ENCODE assay signal across 23 mouse cellular contexts in the genomic region with DNA sequence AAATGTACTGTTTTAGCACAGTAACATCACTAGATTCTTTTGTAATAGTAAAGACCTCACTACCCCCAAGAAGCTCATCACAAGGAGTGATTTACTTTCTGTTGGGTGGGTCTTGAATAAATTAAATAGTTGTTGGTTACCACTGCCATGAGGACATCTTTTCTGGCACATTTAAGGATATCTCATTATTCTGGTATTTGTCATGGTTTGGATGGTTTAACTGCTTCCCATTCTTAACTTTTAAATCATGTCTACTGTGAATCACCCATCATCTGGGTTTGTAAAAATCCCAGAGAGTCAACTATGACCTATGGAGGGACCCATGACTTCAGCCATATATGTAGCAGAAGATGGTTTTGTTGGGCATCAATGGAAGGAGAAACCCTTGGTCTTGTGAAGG.
A peak's percentile ranks its signal among the peaks of the same experiment; 100 is the strongest.
DNase-seq lines count a peak whose midpoint lies in the region; ATAC-seq and TF ChIP-seq lines count a peak whose summit lies in the region.
"Had no signal": no experiment of that assay in that cellular context is flagged by ENCODE, and none has a peak within 500 bp of the region (broad histone marks: within the 10 kb centered on the region; RNA-seq: fewer than 3 reads in every experiment).

No protein-coding gene starts in this region.

- in situ Hi-C loops in Patski (cut with MboI; ENCODE audit: low pct_unique_long_range_greater_than_20kb): no loop called here

- H3ac ChIP-seq in C2C12 (ENCODE audit: control insufficient read depth, insufficient read length, low read depth) (no peak overlapping the region), myocyte (ENCODE audit: control insufficient read depth, insufficient read length) (no peak overlapping the region)

- ATAC-seq in Patski: peak; percentile 79
- no peak for ATAC-seq in kidney, embryonic 15.5 days (replicated peaks; ENCODE audit: low FRiP score)
- ATAC-seq in intestine, embryonic 15.5 days: no peak
- ATAC-seq: forebrain, embryonic 14.5 days; forebrain, embryonic 16.5 days had no signal

- no peak overlapping the region for H3K4me3 ChIP-seq in C2C12 (ENCODE audit: insufficient read depth, poor library complexity, severe bottlenecking)
- H3K4me3 ChIP-seq in myocyte: no peak overlapping the region
- H3K4me3 ChIP-seq in kidney, embryonic 15.5 days (replicated peaks): no peak overlapping the region
- no peak overlapping the region for H3K4me3 ChIP-seq in intestine, embryonic 15.5 days (replicated peaks)
- H3K4me3 ChIP-seq: embryonic facial prominence, embryonic 10.5 days; embryonic facial prominence, embryonic 12.5 days; erythroblast, embryonic 14.5 days; forebrain, embryonic 10.5 days; forebrain, embryonic 12.5 days had no signal

- no peak overlapping the region for H3K4me2 ChIP-seq in myocyte (ENCODE audit: low read depth)
- H3K4me2 ChIP-seq in kidney, embryonic 15.5 days: no peak overlapping the region
- no peak overlapping the region for H3K4me2 ChIP-seq in intestine, embryonic 15.5 days (replicated peaks)
- H3K4me2 ChIP-seq: embryonic facial prominence, embryonic 12.5 days; forebrain, embryonic 12.5 days had no signal

- H3K36me3 ChIP-seq in C2C12 (ENCODE audit: control insufficient read depth, insufficient read depth) (no peaks in the 10 kb centered on the region), myocyte (ENCODE audit: control insufficient read depth, insufficient read depth) (no peaks in the 10 kb centered on the region)
- no peaks in the 10 kb centered on the region for H3K36me3 ChIP-seq in kidney, embryonic 15.5 days
- H3K36me3 ChIP-seq in intestine, embryonic 15.5 days: no peaks in the 10 kb centered on the region
- H3K36me3 ChIP-seq: embryonic facial prominence, embryonic 10.5 days; embryonic facial prominence, embryonic 12.5 days; forebrain, embryonic 10.5 days; forebrain, embryonic 12.5 days had no signal

- no peaks in the 10 kb centered on the region for H3K27me3 ChIP-seq in C2C12 (ENCODE audit: control insufficient read depth, insufficient read depth, insufficient read length)
- no peaks in the 10 kb centered on the region for H3K27me3 ChIP-seq in Patski
- no peaks in the 10 kb centered on the region for H3K27me3 ChIP-seq in myocyte (ENCODE audit: control insufficient read depth, insufficient read depth, insufficient read length)
- no peaks in the 10 kb centered on the region for H3K27me3 ChIP-seq in kidney, embryonic 15.5 days
- H3K27me3 ChIP-seq in intestine, embryonic 15.5 days (replicated peaks): no peaks in the 10 kb centered on the region
- H3K27me3 ChIP-seq: embryonic facial prominence, embryonic 12.5 days; forebrain, embryonic 12.5 days had no signal

- DNase-seq in 3134 (ENCODE audit: extremely low read depth, insufficient read length, low spot score) (peak; percentile 18), Patski (ENCODE audit: low read depth, low spot score) (no peak)
- no peak for DNase-seq in neural tube, embryonic 10.5 days (ENCODE audit: extremely low spot score, low spot score)
- DNase-seq: adrenal gland, adult 2 months; adrenal gland, postnatal 10 days; adrenal gland, postnatal 25 days; B cell, adult 2 months; cerebellum, adult 11 months; cerebellum, adult 18-20 months; cerebellum, adult 8-10 months; cerebellum, adult 9-11 months; cerebellum, postnatal 25 days had no signal

- no peak for TF ChIP-seq CTCF in C2C12 (IDR thresholded peaks at IDR 0.05; ENCODE audit: control insufficient read depth, insufficient read depth, insufficient read length)
- no peak for TF ChIP-seq CTCF in Patski (IDR thresholded peaks at IDR 0.05)

- POLR2A ChIA-PET in Patski (lab: Charles Lee): no interaction called here

- H3K4me1 ChIP-seq in kidney, embryonic 15.5 days: no peaks in the 10 kb centered on the region
- no peaks in the 10 kb centered on the region for H3K4me1 ChIP-seq in intestine, embryonic 15.5 days (replicated peaks)
- H3K4me1 ChIP-seq: embryonic facial prominence, embryonic 10.5 days; embryonic facial prominence, embryonic 12.5 days; forebrain, embryonic 10.5 days; forebrain, embryonic 12.5 days had no signal

- TF ChIP-seq POLR2A in myocyte (IDR thresholded peaks at IDR 0.05; ENCODE audit: insufficient read length, low read depth): no peak

- no peak overlapping the region for H3K9ac ChIP-seq in kidney, embryonic 15.5 days
- no peak overlapping the region for H3K9ac ChIP-seq in intestine, embryonic 15.5 days
- H3K9ac ChIP-seq: embryonic facial prominence, embryonic 12.5 days; forebrain, embryonic 12.5 days had no signal

- no peaks in the 10 kb centered on the region for H3K9me3 ChIP-seq in kidney, embryonic 15.5 days (replicated peaks)
- H3K9me3 ChIP-seq in intestine, embryonic 15.5 days: no peaks in the 10 kb centered on the region
- H3K9me3 ChIP-seq: embryonic facial prominence, embryonic 12.5 days had no signal

- no peaks in the 10 kb centered on the region for H3K79me3 ChIP-seq in C2C12 (ENCODE audit: low read depth)

- CTCF ChIA-PET in Patski (lab: Charles Lee): no interaction called here

- H3K79me2 ChIP-seq in C2C12 (ENCODE audit: control insufficient read depth, insufficient read depth) (no peaks in the 10 kb centered on the region), myocyte (ENCODE audit: control insufficient read depth, insufficient read depth) (no peaks in the 10 kb centered on the region)

- no peak overlapping the region for H3K27ac ChIP-seq in kidney, embryonic 15.5 days
- no peak overlapping the region for H3K27ac ChIP-seq in intestine, embryonic 15.5 days
- H3K27ac ChIP-seq: embryonic facial prominence, embryonic 10.5 days; embryonic facial prominence, embryonic 12.5 days; forebrain, embryonic 10.5 days; forebrain, embryonic 12.5 days had no signal

TF ChIP-seq in C2C12, 6 proteins besides CTCF, POLR2A, EP300 and RAD21:
- TF ChIP-seq CEBPB (IDR thresholded peaks at IDR 0.05; ENCODE audit: low read depth) (peak; percentile 38), USF1 (IDR thresholded peaks at IDR 0.05; ENCODE audit: low read depth) (no peak), FOSL1 (IDR thresholded peaks at IDR 0.05; ENCODE audit: insufficient read depth, low read length, poor library complexity, severe bottlenecking) (peak; percentile 82)

TF ChIP-seq in myocyte, 11 proteins besides CTCF, POLR2A, EP300 and RAD21:
- no peak for TF ChIP-seq TCF12 (IDR thresholded peaks at IDR 0.05; ENCODE audit: insufficient read depth, poor library complexity, severe bottlenecking)
- no peak for TF ChIP-seq USF1 (IDR thresholded peaks at IDR 0.05; ENCODE audit: low read depth)
- no peak for TF ChIP-seq MYOD1 (IDR thresholded peaks at IDR 0.05; ENCODE audit: control insufficient read depth in 1 of 3, insufficient read length in 2 of 3, low read depth in 2 of 3)
- no peak for TF ChIP-seq TCF3 (IDR thresholded peaks at IDR 0.05; ENCODE audit: insufficient read length, low read depth)
- TF ChIP-seq CEBPB (IDR thresholded peaks at IDR 0.05; ENCODE audit: insufficient read depth, poor library complexity, severe bottlenecking): peak; percentile 29; the same call in 1 of the 2 replicates
